Comparison of ENCODE assay signal across 8 mouse cellular contexts in the genomic region with DNA sequence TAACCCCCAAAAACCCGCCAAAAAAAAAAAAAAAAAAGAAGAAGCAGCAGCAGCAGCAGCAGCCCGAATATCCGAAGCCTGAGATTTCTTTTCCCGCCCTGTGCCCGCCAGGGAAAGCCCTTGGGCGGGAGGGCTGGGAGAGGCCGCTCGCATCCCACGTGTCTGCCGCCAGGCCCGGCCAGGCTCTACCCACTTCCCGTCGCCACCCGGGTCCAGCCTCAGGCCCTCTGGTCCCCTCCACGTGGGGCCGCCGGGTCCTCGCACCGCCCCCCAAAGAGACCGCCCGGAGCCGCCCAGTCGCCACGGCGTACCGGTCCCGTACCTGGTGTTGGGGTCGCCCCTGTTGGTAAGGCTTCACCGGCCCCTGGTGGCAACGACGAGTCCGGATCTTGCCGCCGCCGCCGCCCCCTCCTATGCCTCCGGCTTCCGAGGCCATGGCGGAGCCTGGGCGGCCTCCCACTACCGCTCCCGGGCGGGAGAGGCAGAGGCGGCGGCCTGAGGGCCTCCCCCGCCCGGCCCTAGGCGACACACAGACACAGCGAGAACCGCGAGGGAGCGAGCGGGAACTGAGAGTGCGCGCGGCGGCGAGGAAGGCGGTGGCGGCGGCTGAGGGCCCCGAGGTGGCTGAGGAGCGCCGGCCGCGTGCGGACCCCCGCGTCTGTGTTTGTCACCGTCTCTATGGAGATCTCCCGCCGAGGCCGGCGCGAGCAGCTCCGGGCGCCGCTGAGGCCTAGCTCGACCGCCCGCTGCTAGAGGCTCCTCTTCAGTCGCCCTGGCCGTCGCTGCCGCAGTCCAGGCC. TPM values are rescaled to one million over a fixed set of nuclear protein-coding genes. Genes with fewer than 3 reads are reported as not detected.
DNase-seq lines count a peak whose midpoint lies in the region; ATAC-seq and TF ChIP-seq lines count a peak whose summit lies in the region.

No protein-coding gene starts in this region.

- peaks cover 11% of the 10 kb centered on the region for H3K36me3 ChIP-seq in erythroblast, embryonic 14.5 days (ENCODE audit: control insufficient read depth)
- no peaks in the 10 kb centered on the region for H3K36me3 ChIP-seq in heart, embryonic 11.5 days (ENCODE audit: control insufficient read depth, insufficient read depth, low read length)
- no peaks in the 10 kb centered on the region for H3K36me3 ChIP-seq in kidney, embryonic 16.5 days (ENCODE audit: insufficient read depth, low read length)
- H3K36me3 ChIP-seq in liver, embryonic 16.5 days (ENCODE audit: control insufficient read depth, insufficient read depth) = no peaks in the 10 kb centered on the region
- H3K36me3 ChIP-seq in stomach, postnatal 0 days (ENCODE audit: control insufficient read depth, insufficient read depth, low read length) = no peaks in the 10 kb centered on the region

- peak overlapping the region; percentile 95 for H3K9ac ChIP-seq in heart, embryonic 11.5 days (ENCODE audit: low read depth, low read length)
- peak overlapping the region; percentile 96 for H3K9ac ChIP-seq in kidney, embryonic 16.5 days (replicated peaks; ENCODE audit: low read length)
- H3K9ac ChIP-seq in liver, embryonic 16.5 days (ENCODE audit: low read depth, low read length) = peak overlapping the region; percentile 96
- peak overlapping the region; percentile 95 for H3K9ac ChIP-seq in stomach, postnatal 0 days (ENCODE audit: low read length)

- no peaks in the 10 kb centered on the region for H3K27me3 ChIP-seq in erythroblast, embryonic 14.5 days (ENCODE audit: control insufficient read depth)
- H3K27me3 ChIP-seq in heart, embryonic 11.5 days (ENCODE audit: control insufficient read depth, insufficient read depth, low read length) = no peaks in the 10 kb centered on the region
- no peaks in the 10 kb centered on the region for H3K27me3 ChIP-seq in kidney, embryonic 16.5 days (ENCODE audit: insufficient read depth, low read length)
- H3K27me3 ChIP-seq in liver, embryonic 16.5 days (ENCODE audit: control insufficient read depth, insufficient read depth, low read depth, low read length) = no peaks in the 10 kb centered on the region
- H3K27me3 ChIP-seq in stomach, postnatal 0 days (ENCODE audit: control insufficient read depth, insufficient read depth, low read length) = no peaks in the 10 kb centered on the region

- ATAC-seq in heart, embryonic 11.5 days (replicated peaks; ENCODE audit: insufficient number of reproducible peaks, low FRiP score, low TSS enrichment) = peak; percentile 74
- ATAC-seq in kidney, embryonic 16.5 days (ENCODE audit: low FRiP score, low TSS enrichment) = peak; percentile 88
- peak; percentile 56 for ATAC-seq in liver, embryonic 16.5 days (ENCODE audit: low read depth)
- ATAC-seq in stomach, postnatal 0 days (ENCODE audit: low FRiP score, low TSS enrichment) = peak; percentile 86

- H3K4me1 ChIP-seq in erythroblast, embryonic 14.5 days (ENCODE audit: control insufficient read depth) = peaks cover 37% of the 10 kb centered on the region
- H3K4me1 ChIP-seq in heart, embryonic 11.5 days (ENCODE audit: control insufficient read depth, insufficient read depth, low read length) = peaks cover 11% of the 10 kb centered on the region; the same call in 1 of the 2 replicates
- H3K4me1 ChIP-seq in kidney, embryonic 16.5 days (ENCODE audit: insufficient read depth, low read length) = peaks cover 19% of the 10 kb centered on the region
- H3K4me1 ChIP-seq in liver, embryonic 16.5 days (ENCODE audit: control insufficient read depth, low read depth, low read length) = peaks cover 17% of the 10 kb centered on the region
- no peaks in the 10 kb centered on the region for H3K4me1 ChIP-seq in stomach, postnatal 0 days (replicated peaks; ENCODE audit: control insufficient read depth, insufficient read depth)

- H3K9me3 ChIP-seq in erythroblast, embryonic 14.5 days (ENCODE audit: control insufficient read depth, low read length) = no peaks in the 10 kb centered on the region
- no peaks in the 10 kb centered on the region for H3K9me3 ChIP-seq in heart, embryonic 11.5 days (replicated peaks; ENCODE audit: control insufficient read depth, low read length)
- H3K9me3 ChIP-seq in kidney, embryonic 16.5 days (ENCODE audit: low read length) = no peaks in the 10 kb centered on the region
- no peaks in the 10 kb centered on the region for H3K9me3 ChIP-seq in liver, embryonic 16.5 days (replicated peaks; ENCODE audit: control insufficient read depth, low read length)
- H3K9me3 ChIP-seq in stomach, postnatal 0 days (ENCODE audit: control insufficient read depth, low read length) = no peaks in the 10 kb centered on the region

- H3K4me2 ChIP-seq in heart, embryonic 11.5 days = peak overlapping the region; percentile 75
- H3K4me2 ChIP-seq in kidney, embryonic 16.5 days (replicated peaks; ENCODE audit: low read depth, low read length) = peak overlapping the region; percentile 80
- H3K4me2 ChIP-seq in liver, embryonic 16.5 days (ENCODE audit: low read depth, low read length) = peak overlapping the region; percentile 69
- peak overlapping the region; percentile 80 for H3K4me2 ChIP-seq in stomach, postnatal 0 days (replicated peaks; ENCODE audit: low read depth)

- H3K27ac ChIP-seq in heart, embryonic 11.5 days (ENCODE audit: low read depth, low read length) = peak overlapping the region; percentile 97
- H3K27ac ChIP-seq in kidney, embryonic 16.5 days (ENCODE audit: low read length) = peak overlapping the region; percentile 96
- peak overlapping the region; percentile 98 for H3K27ac ChIP-seq in liver, embryonic 16.5 days (ENCODE audit: low read length)
- peak overlapping the region; percentile 99 for H3K27ac ChIP-seq in stomach, postnatal 0 days (replicated peaks)

- peak; percentile 76 for DNase-seq in 416B (ENCODE audit: low read depth)
- DNase-seq in adrenal gland, adult (ENCODE audit: inconsistent age in 2 of 2, low spot score in 1 of 2) = peak; percentile 76 to 91
- DNase-seq in neural tube, embryonic 10.5 days (ENCODE audit: extremely low spot score, low spot score) = peak; percentile 81
- DNase-seq in stomach, postnatal 0 days (ENCODE audit: low spot score) = peak; percentile 81

- peak; percentile 28; the same call in 1 of the 2 replicates for TF ChIP-seq CTCF in stomach, postnatal 0 days (IDR thresholded peaks at IDR 0.05; ENCODE audit: low read depth)

- H3K4me3 ChIP-seq in erythroblast, embryonic 14.5 days (replicated peaks) = peak overlapping the region; percentile 99
- peak overlapping the region; percentile 91 for H3K4me3 ChIP-seq in heart, embryonic 11.5 days (ENCODE audit: low read depth, low read length)
- H3K4me3 ChIP-seq in kidney, embryonic 16.5 days (ENCODE audit: low read length) = peak overlapping the region; percentile 99
- peak overlapping the region; percentile 100 for H3K4me3 ChIP-seq in liver, embryonic 16.5 days (ENCODE audit: low read depth, low read length)
- peak overlapping the region; percentile 95 for H3K4me3 ChIP-seq in stomach, postnatal 0 days (ENCODE audit: low read depth, low read length)

- 0% methylated on average over 69 of the region's 85 CpGs for WGBS in heart, embryonic 11.5 days (ENCODE audit: insufficient replicate concordance)
- under 1% methylated on average over 65 of the region's 85 CpGs for WGBS in kidney, embryonic 16.5 days
- WGBS in liver, embryonic 16.5 days (ENCODE audit: insufficient replicate concordance) = under 1% methylated on average over 78 of the region's 85 CpGs
- under 1% methylated on average over 66 of the region's 85 CpGs for WGBS in stomach, postnatal 0 days

- no peak for TF ChIP-seq EP300 in stomach, postnatal 0 days (optimal IDR thresholded peaks at IDR 0.05)

RNA-seq across cellular contexts. Expression of a gene that starts 0.5 kb away (rescaled TPM):
- 0.57 and 1.6 TPM in 2 replicates for polyA plus RNA-seq in erythroblast, embryonic 14.5 days (2012)
- 21.9 and 24.5 TPM in 2 replicates for polyA plus RNA-seq in heart, embryonic 11.5 days (2014; fragmentation: Nextera tagmentation; extraction: Ambion mirVana)
- polyA plus RNA-seq in kidney, embryonic 16.5 days (2015; fragmentation: Nextera tagmentation; extraction: Ambion mirVana) = 23.0 and 23.3 TPM in 2 replicates
- 13.6 and 13.8 TPM in 2 replicates for polyA plus RNA-seq in liver, embryonic 16.5 days (2015; fragmentation: Nextera tagmentation; extraction: Ambion mirVana)
- polyA plus RNA-seq in stomach, postnatal 0 days (2015; fragmentation: Nextera tagmentation; extraction: Ambion mirVana) = 7.0 and 7.6 TPM in 2 replicates

RNA-seq across cellular contexts. Expression of a gene that starts 57.9 kb away (rescaled TPM):
- polyA plus RNA-seq in erythroblast, embryonic 14.5 days (2012) = 0.70 and 0.72 TPM in 2 replicates
- polyA plus RNA-seq in heart, embryonic 11.5 days (2014; fragmentation: Nextera tagmentation; extraction: Ambion mirVana) = 8.1 and 9.3 TPM in 2 replicates
- 7.1 and 8.1 TPM in 2 replicates for polyA plus RNA-seq in kidney, embryonic 16.5 days (2015; fragmentation: Nextera tagmentation; extraction: Ambion mirVana)
- polyA plus RNA-seq in liver, embryonic 16.5 days (2015; fragmentation: Nextera tagmentation; extraction: Ambion mirVana) = 2.0 and 2.3 TPM in 2 replicates
- polyA plus RNA-seq in stomach, postnatal 0 days (2015; fragmentation: Nextera tagmentation; extraction: Ambion mirVana) = 9.3 and 9.5 TPM in 2 replicates

Comparison
In these comparisons a context has a peak if more than half of its experiments do, and no peak if none do; other contexts are left out.
1. Peak in every context shown above with its lines: DNase-seq, ATAC-seq, H3K4me3 ChIP-seq and H3K27ac ChIP-seq.